Mouse (Mus musculus) kidney, postnatal 0 days (tissue): ENCODE measurements at regions not wholly inside any gene's neighbourhood (a gene's known extent, or its start where the extent isn't known, plus 50 kb on each side); places are given as distances from the start of the nearest gene placed in this dataset.

Experiments
- ATAC-seq: fragments of 200-750 bp; cut with Nextera tagmentation; replicated peaks from 2 replicates; pipeline ENCODE4 v1.8.0; 2017; ENCODE audit warnings: low read depth, moderate number of reproducible peaks, moderate TSS enrichment, moderate library complexity; ENCODE audit not compliant: low FRiP score
- DNase-seq: peaks from one replicate; pipeline ENCODE4 v3.0.0-alpha.2; 2016; ENCODE audit warnings: low spot score
- H3K27ac ChIP-seq: fragments of 300-500 bp; sonication (generic); 2 replicates; pipeline ENCODE4 v1.5.1; 2014; ENCODE audit warnings: mild to moderate bottlenecking
- H3K27me3 ChIP-seq: fragments of 300-500 bp; sonication (generic); 2 replicates; pipeline ENCODE4 v1.6.1; 2014; ENCODE audit warnings: low read length, mixed read lengths; ENCODE audit not compliant: insufficient read depth
- H3K36me3 ChIP-seq: fragments of 300-500 bp; sonication (generic); 2 replicates; pipeline ENCODE4 v1.6.1; 2014; ENCODE audit warnings: low read length, mixed read lengths; ENCODE audit not compliant: insufficient read depth
- H3K4me1 ChIP-seq: fragments of 300-500 bp; sonication (generic); replicated peaks from 2 replicates; pipeline ENCODE4 v1.6.1; 2014; ENCODE audit warnings: antibody characterized with exemption, low read length, mixed read lengths; ENCODE audit not compliant: insufficient read depth
- H3K4me2 ChIP-seq: fragments of 300-500 bp; sonication (generic); 2 replicates; pipeline ENCODE4 v1.6.1; 2014; ENCODE audit warnings: mild to moderate bottlenecking, low read length, moderate library complexity, mixed read lengths
- H3K4me3 ChIP-seq: fragments of 300-500 bp; sonication (generic); replicated peaks from 2 replicates; pipeline ENCODE4 v1.5.1; 2014; ENCODE audit warnings: low read depth, low read length
- H3K9ac ChIP-seq: fragments of 300-500 bp; sonication (generic); 2 replicates; pipeline ENCODE4 v1.6.1; 2014; ENCODE audit warnings: low read depth, low read length
- H3K9me3 ChIP-seq: fragments of 300-500 bp; sonication (generic); replicated peaks from 2 replicates; pipeline ENCODE4 v1.6.1; 2016; ENCODE audit warnings: low read length, inconsistent platforms, mixed read lengths
- CTCF ChIP-seq: IDR thresholded peaks from 2 replicates; pipeline ENCODE4 v1.5.1; 2016; ENCODE audit warnings: antibody characterized with exemption, low read depth, mild to moderate bottlenecking, moderate library complexity
- WGBS: fragments of 180-500 bp; shearing (Covaris S2); extraction: QIAGEN DNeasy Blood & Tissue Kit; methylation state at CpG from one replicate; pipeline ENCODE4 v1.1.7; 2014; 5-methylcytosine and 5-hydroxymethylcytosine counted together

DNA sequence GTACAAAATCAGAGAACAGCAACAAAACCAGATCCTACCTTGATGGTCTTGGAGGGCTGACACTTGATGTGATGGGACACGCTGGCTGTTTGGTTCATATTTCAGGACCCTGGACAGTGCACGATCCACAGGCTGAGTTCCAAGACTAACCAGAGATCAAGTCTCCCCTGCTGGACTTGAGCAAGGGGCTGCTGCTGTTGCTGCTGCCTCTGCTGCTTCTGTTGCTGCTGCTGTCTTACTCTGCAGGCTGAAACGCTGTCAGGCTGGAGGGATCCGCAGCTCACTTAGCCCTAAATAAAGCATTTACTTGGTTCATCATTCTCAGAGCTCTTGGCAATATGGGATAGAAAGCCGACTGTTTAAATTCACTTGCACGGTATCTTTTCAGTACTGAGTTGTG, 589.8 kb downstream of the Actr3 start:
- WGBS, result 53% methylated on average over 6 of the region's 6 CpGs

DNA sequence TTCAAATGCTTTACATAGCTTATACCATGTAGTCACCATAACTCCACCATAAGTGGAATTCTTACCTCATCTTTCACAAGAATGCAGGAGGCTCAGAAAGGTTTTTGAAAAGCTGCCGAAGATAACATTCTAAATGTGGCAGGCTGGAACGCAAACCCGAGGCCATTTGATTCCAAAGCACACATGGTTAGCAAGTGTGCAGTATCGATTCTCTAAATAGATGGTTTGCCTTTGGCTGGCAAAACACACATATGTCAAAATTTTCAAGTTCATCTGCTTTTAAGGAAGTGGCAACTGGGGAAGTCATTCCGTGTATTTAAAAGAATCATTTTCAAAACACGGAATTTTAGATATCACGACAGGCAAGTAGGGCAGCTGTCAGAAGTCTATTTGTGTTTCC, 609.8 kb downstream of the Actr3 start:
- H3K9me3 ChIP-seq, result no peaks in the 10 kb centered on the region
- H3K4me2 ChIP-seq, result no peak overlapping the region
- TF ChIP-seq CTCF, result no peak
- ATAC-seq (no peak), DNase-seq (no peak)
- H3K4me1 ChIP-seq, result no peaks in the 10 kb centered on the region
- no peaks in the 10 kb centered on the region for H3K36me3 ChIP-seq
- no peak overlapping the region for H3K27ac ChIP-seq
- H3K4me3 ChIP-seq, result no peak overlapping the region
- H3K9ac ChIP-seq, result no peak overlapping the region
- no peaks in the 10 kb centered on the region for H3K27me3 ChIP-seq
- WGBS, result 87% methylated on average over 7 of the region's 7 CpGs

More for the DNA sequence above, 589.8 kb downstream of the Actr3 start:
- Histone ChIP-seq H3K27ac (no peak overlapping the region), H3K4me2 (no peak overlapping the region), H3K4me3 (no peak overlapping the region), H3K9me3 (no peaks in the 10 kb centered on the region), H3K36me3 (no peaks in the 10 kb centered on the region), H3K27me3 (no peaks in the 10 kb centered on the region), H3K4me1 (no peaks in the 10 kb centered on the region), H3K9ac (no peak overlapping the region)
- ATAC-seq, result no peak
- peak; percentile 68 for DNase-seq
- no peak for TF ChIP-seq CTCF

DNA sequence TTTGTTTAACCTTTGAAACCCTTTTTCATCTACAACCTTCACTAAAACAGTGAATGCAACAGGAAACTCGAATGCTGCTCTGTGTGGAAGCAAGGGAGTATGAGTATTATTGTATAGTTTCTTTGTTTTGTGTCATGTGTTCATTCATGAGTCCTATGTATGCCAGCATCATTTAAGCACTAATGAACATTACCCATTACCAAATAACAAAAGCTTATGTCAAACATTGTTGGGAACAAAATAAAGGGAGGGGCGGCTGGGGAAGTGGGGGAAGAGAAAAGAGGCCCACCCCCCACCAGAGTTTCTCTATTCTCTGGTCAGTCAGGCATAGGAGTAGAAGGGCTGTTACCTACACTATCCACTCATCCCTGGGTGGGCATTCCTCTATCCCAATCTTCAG, 642.5 kb downstream of the Actr3 start:
- 58% methylated on average over 2 of the region's 2 CpGs for WGBS
- no peak for ATAC-seq
- Histone ChIP-seq H3K4me3 (no peak overlapping the region), H3K4me2 (no peak overlapping the region), H3K4me1 (no peaks in the 10 kb centered on the region), H3K9ac (no peak overlapping the region), H3K9me3 (no peaks in the 10 kb centered on the region), H3K36me3 (no peaks in the 10 kb centered on the region), H3K27me3 (no peaks in the 10 kb centered on the region), H3K27ac (no peak overlapping the region)
- DNase-seq, result no peak
- TF ChIP-seq CTCF, result no peak

DNA sequence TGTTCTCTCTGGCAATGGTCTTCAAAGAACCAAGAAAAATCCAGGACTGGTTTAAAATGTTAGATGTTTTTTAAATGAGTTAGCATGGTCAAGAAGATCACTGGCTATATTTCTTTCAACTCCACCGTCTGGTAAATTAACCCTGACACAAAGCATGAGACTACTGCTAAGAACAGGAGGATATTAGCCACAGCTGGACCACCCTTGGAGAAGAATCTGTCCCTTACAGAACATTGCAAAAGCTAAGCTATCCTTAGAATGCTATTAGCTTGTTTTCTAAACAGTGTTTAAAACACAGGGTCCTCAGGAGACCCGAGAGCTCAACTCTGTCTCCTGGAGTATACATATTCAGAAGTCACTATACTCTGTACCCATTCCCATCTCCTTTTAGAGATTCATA, 644.9 kb downstream of the Actr3 start:
- H3K4me1 ChIP-seq, result no peaks in the 10 kb centered on the region
- TF ChIP-seq CTCF, result no peak
- 51% methylated on average over 2 of the region's 2 CpGs for WGBS
- H3K9ac ChIP-seq, result no peak overlapping the region
- H3K27ac ChIP-seq, result no peak overlapping the region
- no peaks in the 10 kb centered on the region for H3K27me3 ChIP-seq
- no peak for ATAC-seq
- no peaks in the 10 kb centered on the region for H3K9me3 ChIP-seq
- peak; percentile 42 for DNase-seq
- H3K36me3 ChIP-seq, result no peaks in the 10 kb centered on the region
- H3K4me2 ChIP-seq, result no peak overlapping the region
- H3K4me3 ChIP-seq, result no peak overlapping the region

DNA sequence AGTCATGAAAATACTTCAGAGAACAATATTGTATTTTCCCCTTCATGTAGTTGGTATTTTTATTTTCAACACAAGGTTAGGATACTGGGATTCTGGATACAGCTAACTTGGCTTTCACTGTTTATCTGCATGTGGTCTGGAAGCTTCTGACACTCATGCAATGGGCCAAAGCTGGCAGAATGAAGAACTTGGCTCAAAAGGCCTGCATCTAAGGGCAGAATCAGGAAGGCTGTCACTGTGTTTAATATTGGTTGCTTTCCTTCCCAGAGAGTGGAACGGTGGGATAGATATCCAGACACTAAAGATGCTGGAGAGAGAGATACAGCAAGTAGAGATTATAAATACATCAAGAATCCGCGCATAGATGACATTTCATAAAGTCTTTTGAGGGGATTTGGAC, 645.4 kb downstream of the Actr3 start:
- Histone ChIP-seq H3K9me3 (no peaks in the 10 kb centered on the region), H3K4me2 (no peak overlapping the region), H3K9ac (no peak overlapping the region), H3K27me3 (no peaks in the 10 kb centered on the region), H3K4me1 (no peaks in the 10 kb centered on the region), H3K27ac (no peak overlapping the region), H3K36me3 (no peaks in the 10 kb centered on the region), H3K4me3 (no peak overlapping the region)
- DNase-seq (no peak), ATAC-seq (no peak)
- TF ChIP-seq CTCF, result no peak
- 82% methylated on average over 3 of the region's 3 CpGs for WGBS

DNA sequence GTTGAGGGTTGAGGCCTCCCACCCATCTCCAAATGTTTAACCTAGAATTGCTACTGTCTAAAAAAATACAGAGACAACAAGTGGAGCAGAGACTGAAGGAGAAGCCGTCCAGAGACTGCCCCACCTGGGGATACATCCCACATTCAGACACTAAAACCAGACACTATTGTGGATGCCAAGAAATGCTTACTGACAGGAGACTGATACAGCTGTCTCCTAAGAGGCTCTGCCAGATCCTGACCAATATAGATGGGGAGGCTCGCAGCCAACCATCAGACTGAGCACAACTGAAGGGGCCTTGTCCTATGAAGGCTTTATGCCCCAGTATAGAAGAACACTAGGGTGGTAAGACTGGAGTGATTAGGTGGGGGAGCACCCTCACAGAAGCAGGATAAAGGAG, 652.5 kb downstream of the Actr3 start:
- Histone ChIP-seq H3K4me3 (no peak overlapping the region), H3K9me3 (no peaks in the 10 kb centered on the region), H3K4me1 (no peaks in the 10 kb centered on the region), H3K9ac (no peak overlapping the region), H3K27me3 (no peaks in the 10 kb centered on the region), H3K27ac (no peak overlapping the region), H3K36me3 (no peaks in the 10 kb centered on the region), H3K4me2 (no peak overlapping the region)
- ATAC-seq, result no peak
- no peak for DNase-seq
- 82% methylated on average over 2 of the region's 2 CpGs for WGBS
- TF ChIP-seq CTCF, result no peak

DNA sequence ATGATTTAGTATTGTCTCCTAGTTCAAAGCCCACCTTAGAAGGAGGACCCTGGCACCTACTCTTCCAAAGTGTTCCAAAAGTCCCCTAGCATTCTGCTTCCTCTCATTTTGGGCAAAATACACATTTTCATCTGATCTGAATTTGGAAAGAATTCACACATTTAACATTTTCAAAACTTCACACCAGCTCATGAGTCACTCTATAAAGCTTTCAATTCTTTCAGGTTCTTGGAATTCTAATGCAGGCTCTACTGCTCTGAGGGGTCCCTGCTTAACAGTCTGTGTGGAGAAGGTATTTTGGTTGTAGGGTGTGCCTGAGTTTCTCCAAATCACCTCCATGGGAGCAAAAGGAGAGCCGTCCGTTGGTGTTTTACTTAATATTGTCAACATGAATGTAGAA, 657.8 kb downstream of the Actr3 start:
- Histone ChIP-seq H3K4me1 (no peaks in the 10 kb centered on the region), H3K36me3 (no peaks in the 10 kb centered on the region), H3K9me3 (no peaks in the 10 kb centered on the region), H3K4me2 (no peak overlapping the region), H3K9ac (no peak overlapping the region), H3K27ac (no peak overlapping the region), H3K27me3 (no peaks in the 10 kb centered on the region), H3K4me3 (no peak overlapping the region)
- DNase-seq, result no peak
- 88% methylated on average over 2 of the region's 2 CpGs for WGBS
- no peak for TF ChIP-seq CTCF
- ATAC-seq, result no peak
